Mouse (Mus musculus) intestine, embryonic 16.5 days (tissue): Measurements from ENCODE around the gene Vmn2r90. TPM values are rescaled to one million over a fixed set of nuclear protein-coding genes. Genes with fewer than 3 reads are reported as not detected.
"Not testable (repeated sequence)": the region's sequence is repeated elsewhere in the genome, so short reads cannot be mapped to it uniquely, and the experiment has no call there.

Source experiments
- ATAC-seq: fragments of 200-750 bp; cut with Nextera tagmentation; 2 replicates; pipeline ENCODE4 v1.8.0; 2017; ENCODE audit warnings: moderate TSS enrichment, moderate library complexity
- H3K27ac ChIP-seq: fragments of 300-500 bp; sonication (generic); 2 replicates; pipeline ENCODE4 v1.5.1; 2014; ENCODE audit warnings: mild to moderate bottlenecking, low read length
- H3K27me3 ChIP-seq: fragments of 300-500 bp; sonication (generic); replicated peaks from 2 replicates; pipeline ENCODE4 v1.6.1; 2014; ENCODE audit warnings: low read length, control low read depth, mixed read lengths; ENCODE audit not compliant: control insufficient read depth, insufficient read depth
- H3K36me3 ChIP-seq: fragments of 300-500 bp; sonication (generic); 2 replicates; pipeline ENCODE4 v1.6.1; 2014; ENCODE audit warnings: low read length, control low read depth; ENCODE audit not compliant: control insufficient read depth, insufficient read depth
- H3K4me1 ChIP-seq: fragments of 300-500 bp; sonication (generic); 2 replicates; pipeline ENCODE4 v1.6.1; 2014; ENCODE audit warnings: low read length, control low read depth, mixed read lengths; ENCODE audit not compliant: control insufficient read depth, insufficient read depth
- H3K4me2 ChIP-seq: fragments of 300-500 bp; sonication (generic); 2 replicates; pipeline ENCODE4 v1.6.1; 2014; ENCODE audit warnings: low read depth, low read length, control low read depth
- H3K4me3 ChIP-seq: fragments of 300-500 bp; sonication (generic); 2 replicates; pipeline ENCODE4 v1.5.1; 2014; ENCODE audit warnings: mild to moderate bottlenecking, low read length
- H3K9ac ChIP-seq: fragments of 300-500 bp; sonication (generic); 2 replicates; pipeline ENCODE4 v1.6.1; 2014; ENCODE audit warnings: low read depth, low read length
- H3K9me3 ChIP-seq: fragments of 300-500 bp; sonication (generic); 2 replicates; pipeline ENCODE4 v1.6.1; 2016; ENCODE audit warnings: low read length, control low read depth; ENCODE audit not compliant: control insufficient read depth
- WGBS: fragments of 180-500 bp; shearing (Covaris S2); extraction: QIAGEN DNeasy Blood & Tissue Kit; methylation state at CpG from one replicate; pipeline ENCODE4 v1.1.7; 2014; 5-methylcytosine and 5-hydroxymethylcytosine counted together
- polyA plus RNA-seq: library from polyadenylated mRNA; unstranded; fragments of >200 nt; fragmentation: Nextera tagmentation; extraction: Ambion mirVana; gene quantifications from 2 replicates; pipeline ENCODE4 v1.2.1, GENCODE M21; 2015

The Vmn2r90 gene
- polyA plus RNA-seq: not detected in 2 replicates

GRCm38 (mm10) chr17:17703447-17703846 is at the start of gene Vmn2r90:
Gene Vmn2r90 (plus strand): TSS chr17:17703747.
- no peak within 1 kb of the TSS for H3K9ac ChIP-seq
- H3K9me3 ChIP-seq: no peaks in the 10 kb centered on the region
- no peak within 1 kb of the TSS for H3K4me3 ChIP-seq
- no peak for ATAC-seq
- H3K36me3 ChIP-seq: no peaks in the 10 kb centered on the region
- WGBS: 58% methylated on average over 1 of the region's 1 CpGs
- no peak within 1 kb of the TSS for H3K4me2 ChIP-seq
- no peaks in the 10 kb centered on the region for H3K4me1 ChIP-seq
- H3K27me3 ChIP-seq: no peaks in the 10 kb centered on the region
- H3K27ac ChIP-seq: no peak within 1 kb of the TSS

GRCm38 (mm10) chr17:17654997-17655828 is 48.3 kb upstream of the Vmn2r90 start:
- Histone ChIP-seq H3K36me3 (no peaks in the 10 kb centered on the region), H3K9me3 (no peaks in the 10 kb centered on the region), H3K4me2 (no peak overlapping the region), H3K4me3 (no peak overlapping the region), H3K27ac (no peak overlapping the region), H3K9ac (no peak overlapping the region), H3K27me3 (no peaks in the 10 kb centered on the region), H3K4me1 (no peaks in the 10 kb centered on the region)
- WGBS: 20% methylated on average over 10 of the region's 10 CpGs
- ATAC-seq: no peak

GRCm38 (mm10) chr17:17655829-17656176 is 47.7 kb upstream of the Vmn2r90 start:
- Histone ChIP-seq H3K4me2 (no peak overlapping the region), H3K27me3 (no peaks in the 10 kb centered on the region)

GRCm38 (mm10) chr17:17678781-17679180 is 24.8 kb upstream of the Vmn2r90 start:
- no peak overlapping the region for H3K27ac ChIP-seq
- WGBS: 73% methylated on average over 1 of the region's 1 CpGs
- ATAC-seq: no peak
- H3K27me3 ChIP-seq: no peaks in the 10 kb centered on the region
- no peaks in the 10 kb centered on the region for H3K4me1 ChIP-seq
- no peak overlapping the region for H3K4me3 ChIP-seq
- H3K4me2 ChIP-seq: no peak overlapping the region
- no peaks in the 10 kb centered on the region for H3K9me3 ChIP-seq
- H3K36me3 ChIP-seq: no peaks in the 10 kb centered on the region
- no peak overlapping the region for H3K9ac ChIP-seq

More at GRCm38 (mm10) chr17:17655829-17656176, 47.7 kb upstream of the Vmn2r90 start:
- Histone ChIP-seq H3K27ac (no peak overlapping the region), H3K4me1 (no peaks in the 10 kb centered on the region), H3K36me3 (no peaks in the 10 kb centered on the region), H3K9me3 (no peaks in the 10 kb centered on the region), H3K9ac (no peak overlapping the region), H3K4me3 (no peak overlapping the region)
- 34% methylated on average over 2 of the region's 2 CpGs for WGBS
- no peak for ATAC-seq

- ATAC-seq: no peak
- no peak overlapping the region for H3K4me3 ChIP-seq
- no peak overlapping the region for H3K9ac ChIP-seq
- no peaks in the 10 kb centered on the region for H3K9me3 ChIP-seq
- no peak overlapping the region for H3K4me2 ChIP-seq
- H3K36me3 ChIP-seq: no peaks in the 10 kb centered on the region
- H3K27ac ChIP-seq: no peak overlapping the region
- no peaks in the 10 kb centered on the region for H3K4me1 ChIP-seq
- no peaks in the 10 kb centered on the region for H3K27me3 ChIP-seq
- 63% methylated on average over 2 of the region's 2 CpGs for WGBS
These were observed 12.9 kb upstream of the Vmn2r90 start for GRCm38 (mm10) chr17:17690659-17691058.

- not testable (repeated sequence) for H3K27me3 ChIP-seq, H3K9ac ChIP-seq, H3K4me2 ChIP-seq, H3K4me3 ChIP-seq, ATAC-seq, H3K9me3 ChIP-seq, H3K36me3 ChIP-seq, H3K4me1 ChIP-seq, H3K27ac ChIP-seq
- WGBS: 81% methylated on average over 4 of the region's 4 CpGs
These were observed 28.8 kb downstream of the Vmn2r90 start for GRCm38 (mm10) chr17:17732396-17732795.

GRCm38 (mm10) chr17:17738635-17739034 is 35.1 kb downstream of the Vmn2r90 start:
- no peak overlapping the region for H3K4me2 ChIP-seq
- H3K9me3 ChIP-seq: no peaks in the 10 kb centered on the region
- no peak overlapping the region for H3K4me3 ChIP-seq
- ATAC-seq: no peak
- H3K27ac ChIP-seq: no peak overlapping the region
- no peaks in the 10 kb centered on the region for H3K27me3 ChIP-seq
- H3K36me3 ChIP-seq: no peaks in the 10 kb centered on the region
- WGBS: 92% methylated on average over 1 of the region's 1 CpGs
- no peak overlapping the region for H3K9ac ChIP-seq
- H3K4me1 ChIP-seq: no peaks in the 10 kb centered on the region

- not testable (repeated sequence) for H3K4me2 ChIP-seq, H3K36me3 ChIP-seq, H3K9ac ChIP-seq, H3K27ac ChIP-seq, H3K4me3 ChIP-seq, H3K27me3 ChIP-seq, ATAC-seq, H3K9me3 ChIP-seq, H3K4me1 ChIP-seq
- 93% methylated on average over 7 of the region's 7 CpGs for WGBS
These were observed 35.8 kb downstream of the Vmn2r90 start for GRCm38 (mm10) chr17:17739300-17739699.

- not testable (repeated sequence) for H3K4me1 ChIP-seq, ATAC-seq, H3K36me3 ChIP-seq, H3K9ac ChIP-seq, H3K4me3 ChIP-seq, H3K4me2 ChIP-seq, H3K27ac ChIP-seq, H3K9me3 ChIP-seq, H3K27me3 ChIP-seq
- 79% methylated on average over 5 of the region's 5 CpGs for WGBS
These were observed 36.4 kb downstream of the Vmn2r90 start for GRCm38 (mm10) chr17:17739936-17740335.

GRCm38 (mm10) chr17:17741516-17741915 is 38.0 kb downstream of the Vmn2r90 start:
- not testable (repeated sequence) for H3K4me3 ChIP-seq, H3K4me2 ChIP-seq, H3K36me3 ChIP-seq, H3K4me1 ChIP-seq, H3K9me3 ChIP-seq, ATAC-seq, H3K27me3 ChIP-seq, H3K27ac ChIP-seq, H3K9ac ChIP-seq
